ENCODE assay signal across 18 mouse cellular contexts in the genomic region with DNA sequence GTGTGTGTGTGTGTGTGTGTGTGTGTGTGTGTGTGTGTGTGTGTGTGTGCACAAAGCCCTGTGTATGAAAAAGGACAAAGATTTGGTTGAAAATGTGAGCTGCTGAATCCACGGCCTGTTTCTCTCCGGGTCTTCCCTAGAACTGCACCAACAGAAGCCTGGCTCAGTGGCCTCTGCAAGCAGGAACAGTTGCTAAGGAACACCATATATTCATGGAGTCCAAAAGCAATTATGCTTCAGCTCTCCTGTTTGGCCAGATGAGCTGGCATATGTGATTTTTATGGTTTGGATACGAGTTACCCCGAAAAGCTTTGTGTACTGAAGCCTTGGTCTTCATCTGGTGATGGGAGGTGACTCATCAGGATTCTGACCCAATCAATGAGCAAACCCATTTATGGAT.
A peak's percentile ranks its signal among the peaks of the same experiment; 100 is the strongest.
DNase-seq lines count a peak whose midpoint lies in the region.
"Had no signal": no experiment of that assay in that cellular context is flagged by ENCODE, and none has a peak within 500 bp of the region (broad histone marks: within the 10 kb centered on the region; RNA-seq: fewer than 3 reads in every experiment).

No protein-coding gene starts in this region.

- DNase-seq in frontal cortex, postnatal 10 days (ENCODE audit: low spot score in 2 of 2) = peak; percentile 17 to 28
- no peak for DNase-seq in frontal cortex, postnatal 25 days (ENCODE audit: low spot score in 2 of 2)
- peak; percentile 64 to 79 for DNase-seq in right cerebral cortex, postnatal 10 days (ENCODE audit: low spot score in 2 of 2)
- DNase-seq in right cerebral cortex, postnatal 36 days (ENCODE audit: low spot score in 2 of 2) = no peak
- DNase-seq in layer of hippocampus, adult 9-10 months (ENCODE audit: low spot score) = peak; percentile 45
- peak; percentile 23 for DNase-seq in telencephalon, adult 2 months (ENCODE audit: low read depth, low spot score)
- no peak for DNase-seq in embryo, embryonic 10.5 days (ENCODE audit: low spot score)
- DNase-seq in neural tube, embryonic 10.5 days (ENCODE audit: extremely low spot score, low spot score) = no peak
- DNase-seq: adrenal gland, postnatal 25 days; cerebellum, adult 11-12 months; cerebellum, postnatal 10 days; gastrocnemius, postnatal 14 days; heart, adult 18-20 months; heart, postnatal 14 days; kidney, adult 11 months; kidney, postnatal 4 days; lung, postnatal 36 days; thymus, postnatal 36 days had no signal

Comparison
In these comparisons a context has a peak if more than half of its experiments do, and no peak if none do; other contexts are left out.
1. DNase-seq: peak in frontal cortex, postnatal 10 days (2 of 2), right cerebral cortex, postnatal 10 days (2 of 2), layer of hippocampus, adult 9-10 months (single experiment) and telencephalon, adult 2 months (single experiment); none in frontal cortex, postnatal 25 days (0 of 2), right cerebral cortex, postnatal 36 days (0 of 2), embryo, embryonic 10.5 days (single experiment) and neural tube, embryonic 10.5 days (single experiment).